Mouse (Mus musculus) brain, embryonic 14.5 days (tissue): ENCODE measurements at regions not wholly inside any gene's neighbourhood (a gene's known extent, or its start where the extent isn't known, plus 50 kb on each side); places are given as distances from the start of the nearest gene placed in this dataset.

Source experiments
- CTCF ChIP-seq: fragments of 200-500 bp; IDR thresholded peaks from 2 replicates; pipeline ENCODE4 v1.5.1; 2012; ENCODE audit warnings: inconsistent platforms, mild to moderate bottlenecking, moderate library complexity, borderline replicate concordance; ENCODE audit not compliant: insufficient read depth, insufficient read length; ENCODE audit errors: extremely low read depth
- POLR2A ChIP-seq: fragments of 200-500 bp; IDR thresholded peaks from 2 replicates; pipeline ENCODE4 v1.6.1; 2012; ENCODE audit warnings: mild to moderate bottlenecking, inconsistent platforms, borderline replicate concordance; ENCODE audit not compliant: poor library complexity, insufficient read depth, insufficient read length, severe bottlenecking; ENCODE audit errors: extremely low read depth

DNA sequence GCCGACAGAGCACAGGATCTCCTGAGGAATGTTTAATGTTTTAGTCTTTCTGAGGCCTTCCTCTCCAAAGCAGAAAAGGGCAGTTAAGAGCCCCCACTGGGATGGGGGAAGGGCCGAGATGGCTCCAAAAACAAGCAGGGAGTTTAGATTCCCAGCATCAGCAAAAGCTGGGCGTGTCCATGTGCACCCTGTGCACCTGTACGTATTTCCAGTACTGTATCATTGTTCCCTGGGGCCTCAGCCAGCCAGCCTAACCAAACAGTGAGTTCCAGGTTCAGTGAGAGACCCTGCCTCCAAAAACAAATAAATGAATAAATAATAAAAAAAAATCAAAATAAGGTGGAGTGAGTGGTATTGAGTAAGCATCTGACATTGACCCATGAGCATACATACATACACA is 50.8 kb upstream of the Olfm1 start:
- no peak for TF ChIP-seq CTCF
- TF ChIP-seq POLR2A, result no peak
